Mouse (Mus musculus) kidney, postnatal 14 days (tissue): ENCODE data around the gene Myo1h.

Experiments
- DNase-seq: peaks from one replicate; pipeline ENCODE4 v3.0.0; 2022; ENCODE audit warnings: mixed read lengths

Myo1h gene

GRCm38 (mm10) chr5:114288874-114289273 lies at the start of gene Myo1h:
TSS of gene Myo1h (plus strand) at chr5:114289166.
- no peak for DNase-seq

GRCm38 (mm10) chr5:114239737-114240136 lies 49.2 kb upstream of the Myo1h start:
- DNase-seq: no peak

- no peak for DNase-seq
These were observed 42.5 kb upstream of the Myo1h start for GRCm38 (mm10) chr5:114246465-114246864.

GRCm38 (mm10) chr5:114248174-114248589 lies 40.8 kb upstream of the Myo1h start:
- DNase-seq: peak; percentile 77

- no peak for DNase-seq
These were observed 29.5 kb upstream of the Myo1h start for GRCm38 (mm10) chr5:114259495-114259894.

GRCm38 (mm10) chr5:114261494-114261893 lies 27.5 kb upstream of the Myo1h start:
- DNase-seq: no peak

- DNase-seq: no peak
These were observed 24.9 kb upstream of the Myo1h start for GRCm38 (mm10) chr5:114264030-114264459.

GRCm38 (mm10) chr5:114264791-114265190 lies 24.2 kb upstream of the Myo1h start:
- no peak for DNase-seq

- no peak for DNase-seq
These were observed 20.3 kb upstream of the Myo1h start for GRCm38 (mm10) chr5:114268646-114269045.

GRCm38 (mm10) chr5:114269499-114269898 lies 19.5 kb upstream of the Myo1h start:
- DNase-seq: no peak

- no peak for DNase-seq
These were observed 19.0 kb upstream of the Myo1h start for GRCm38 (mm10) chr5:114269984-114270383.

- no peak for DNase-seq
These were observed 15.1 kb upstream of the Myo1h start, which contains the start of gene Foxn4 for GRCm38 (mm10) chr5:114273693-114274402. TSS of gene Foxn4 (minus strand) at chr5:114273807.

GRCm38 (mm10) chr5:114275339-114275738 lies 13.6 kb upstream of the Myo1h start:
- DNase-seq: no peak

- DNase-seq: no peak
These were observed 13.0 kb upstream of the Myo1h start for GRCm38 (mm10) chr5:114275991-114276390.

GRCm38 (mm10) chr5:114279382-114280143 lies 9.4 kb upstream of the Myo1h start:
- DNase-seq: no peak

- no peak for DNase-seq
These were observed 6.6 kb upstream of the Myo1h start for GRCm38 (mm10) chr5:114282346-114282745.

- peak; percentile 8 for DNase-seq
These were observed 4.2 kb upstream of the Myo1h start for GRCm38 (mm10) chr5:114284604-114285397.

- DNase-seq: no peak
These were observed 3.6 kb upstream of the Myo1h start for GRCm38 (mm10) chr5:114285398-114285700.

- no peak for DNase-seq
These were observed 2.9 kb upstream of the Myo1h start for GRCm38 (mm10) chr5:114286102-114286501.

GRCm38 (mm10) chr5:114286872-114287571 lies 1.9 kb upstream of the Myo1h start:
- DNase-seq: no peak

- DNase-seq: no peak
These were observed 570 bp upstream of the Myo1h start for GRCm38 (mm10) chr5:114288396-114288795.

- DNase-seq: no peak
These were observed 1.0 kb downstream of the Myo1h start for GRCm38 (mm10) chr5:114290004-114290403.
